Mouse (Mus musculus) limb, embryonic 14.5 days (tissue): ENCODE results near the gene Krt1. TPM values are rescaled to one million over a fixed set of nuclear protein-coding genes. Genes with fewer than 3 reads are reported as not detected.

Experiments
- ATAC-seq: fragments of 200-750 bp; cut with Nextera tagmentation; 2 replicates; pipeline ENCODE4 v1.8.0; 2017; ENCODE audit warnings: low read depth, moderate number of reproducible peaks, moderate TSS enrichment; ENCODE audit not compliant: low FRiP score
- DNase-seq: peaks from one replicate; pipeline ENCODE4 v3.0.0-alpha.2; 2015; ENCODE audit warnings: low spot score
- H3K27ac ChIP-seq: fragments of 300-500 bp; sonication (generic); replicated peaks from 2 replicates; pipeline ENCODE4 v1.5.1; 2014; ENCODE audit warnings: low read depth, mild to moderate bottlenecking, low read length, moderate library complexity, mixed read lengths
- H3K27me3 ChIP-seq: fragments of 300-500 bp; sonication (generic); 2 replicates; pipeline ENCODE4 v1.6.1; 2014; ENCODE audit warnings: low read length, mixed read lengths; ENCODE audit not compliant: control insufficient read depth, insufficient read depth
- H3K36me3 ChIP-seq: fragments of 300-500 bp; sonication (generic); 2 replicates; pipeline ENCODE4 v1.6.1; 2014; ENCODE audit warnings: mild to moderate bottlenecking, low read length, moderate library complexity, mixed read lengths; ENCODE audit not compliant: control insufficient read depth, insufficient read depth
- H3K4me1 ChIP-seq: fragments of 300-500 bp; sonication (generic); 2 replicates; pipeline ENCODE4 v1.6.1; 2014; ENCODE audit warnings: antibody characterized with exemption, low read length, mixed read lengths; ENCODE audit not compliant: control insufficient read depth, insufficient read depth
- H3K4me2 ChIP-seq: fragments of 300-500 bp; sonication (generic); replicated peaks from 2 replicates; pipeline ENCODE4 v1.6.1; 2014; ENCODE audit warnings: low read depth, mild to moderate bottlenecking, low read length, moderate library complexity; ENCODE audit not compliant: severe bottlenecking
- H3K4me3 ChIP-seq: fragments of 300-500 bp; sonication (generic); replicated peaks from 2 replicates; pipeline ENCODE4 v1.5.1; 2014; ENCODE audit warnings: low read length
- H3K9ac ChIP-seq: fragments of 300-500 bp; sonication (generic); 2 replicates; pipeline ENCODE4 v1.6.1; 2014; ENCODE audit warnings: mild to moderate bottlenecking, low read depth, low read length, moderate library complexity; ENCODE audit not compliant: severe bottlenecking
- H3K9me3 ChIP-seq: fragments of 300-500 bp; sonication (generic); 2 replicates; pipeline ENCODE4 v1.6.1; 2016; ENCODE audit warnings: low read length; ENCODE audit not compliant: control insufficient read depth
- POLR2A ChIP-seq: fragments of 200-500 bp; IDR thresholded peaks from 2 replicates; pipeline ENCODE4 v1.8.0; 2012; ENCODE audit warnings: inconsistent platforms, mild to moderate bottlenecking, moderate library complexity, borderline replicate concordance; ENCODE audit not compliant: insufficient read depth, insufficient read length; ENCODE audit errors: extremely low read depth
- WGBS: fragments of 180-500 bp; shearing (Covaris S2); extraction: QIAGEN DNeasy Blood & Tissue Kit; methylation state at CpG from one replicate; pipeline ENCODE4 v1.1.7; 2014; 5-methylcytosine and 5-hydroxymethylcytosine counted together
- polyA plus RNA-seq, 2 experiments: library from polyadenylated mRNA; depleted of rRNA in 1 of 2; stranded (reverse) in 1 of 2; unstranded in 1 of 2; fragments of >200 nt; fragmentation: Nextera tagmentation in 1 of 2; extraction: Ambion mirVana in 1 of 2; gene quantifications; 2 replicates each; pipeline versions ENCODE4 v1.2.1 to v1.2.3; 2012 to 2014

Gene Krt1
- polyA plus RNA-seq (2012; rRNA removed) (149 and 235 TPM in 2 replicates), polyA plus RNA-seq (2014; fragmentation: Nextera tagmentation; extraction: Ambion mirVana) (167 and 206 TPM in 2 replicates)

- H3K4me2 ChIP-seq: no peak within 1 kb of the TSS
- H3K27ac ChIP-seq: no peak within 1 kb of the TSS
- H3K4me1 ChIP-seq: no peaks in the 10 kb centered on the region
- DNase-seq: no peak
- TF ChIP-seq POLR2A: no peak
- ATAC-seq: no peak
- no peak within 1 kb of the TSS for H3K4me3 ChIP-seq
- no peaks in the 10 kb centered on the region for H3K36me3 ChIP-seq
- H3K9ac ChIP-seq: no peak within 1 kb of the TSS
- no peaks in the 10 kb centered on the region for H3K9me3 ChIP-seq
- 44% methylated on average over 6 of the region's 6 CpGs for WGBS
- peaks cover 10% of the 10 kb centered on the region for H3K27me3 ChIP-seq
Measured at GRCm38 (mm10) chr15:101850694-101851093, at the start of gene Krt1. Gene Krt1 (minus strand): TSS chr15:101850794.

DNA sequence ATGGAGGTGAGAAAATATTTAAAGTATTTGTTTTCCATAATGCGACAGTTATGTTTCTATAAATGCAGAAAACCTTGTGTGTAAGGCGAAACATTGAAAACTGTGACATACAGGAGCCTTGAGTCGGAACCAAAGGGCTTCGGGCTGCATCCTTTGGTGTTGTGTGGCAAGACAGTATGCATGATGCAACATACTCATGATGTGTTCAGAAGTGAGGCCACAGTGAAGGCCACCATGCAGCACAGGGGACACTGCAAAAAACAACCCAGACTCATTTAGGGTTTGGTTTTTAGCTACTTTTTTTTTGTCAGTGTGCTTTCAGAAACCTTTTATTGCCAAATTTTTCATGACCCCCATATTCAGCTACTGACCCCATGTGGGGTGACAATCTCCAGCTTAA lies 44.6 kb upstream of the Krt1 start:
- no peak overlapping the region for H3K27ac ChIP-seq
- no peak overlapping the region for H3K9ac ChIP-seq
- no peak for TF ChIP-seq POLR2A
- H3K9me3 ChIP-seq: no peaks in the 10 kb centered on the region
- no peak overlapping the region for H3K4me3 ChIP-seq
- DNase-seq (no peak), ATAC-seq (no peak)
- 89% methylated on average over 4 of the region's 4 CpGs for WGBS
- H3K36me3 ChIP-seq: no peaks in the 10 kb centered on the region
- no peaks in the 10 kb centered on the region for H3K27me3 ChIP-seq
- H3K4me2 ChIP-seq: no peak overlapping the region
- no peaks in the 10 kb centered on the region for H3K4me1 ChIP-seq

GRCm38 (mm10) chr15:101892820-101893219 lies 42.2 kb upstream of the Krt1 start, which contains the start of gene Krt76:
Gene Krt76 (minus strand): TSS chr15:101892920.
- Histone ChIP-seq H3K9me3 (no peaks in the 10 kb centered on the region), H3K4me1 (no peaks in the 10 kb centered on the region), H3K36me3 (no peaks in the 10 kb centered on the region), H3K27me3 (no peaks in the 10 kb centered on the region), H3K27ac (no peak within 1 kb of the TSS), H3K4me3 (no peak within 1 kb of the TSS), H3K4me2 (no peak within 1 kb of the TSS), H3K9ac (no peak within 1 kb of the TSS)
- no peak for DNase-seq
- WGBS: 53% methylated on average over 4 of the region's 4 CpGs
- no peak for TF ChIP-seq POLR2A
- no peak for ATAC-seq

- H3K4me3 ChIP-seq: no peak overlapping the region
- no peaks in the 10 kb centered on the region for H3K4me1 ChIP-seq
- H3K36me3 ChIP-seq: no peaks in the 10 kb centered on the region
- no peaks in the 10 kb centered on the region for H3K9me3 ChIP-seq
- H3K27ac ChIP-seq: no peak overlapping the region
- no peak overlapping the region for H3K9ac ChIP-seq
- ATAC-seq: no peak
- H3K4me2 ChIP-seq: no peak overlapping the region
- no peak for TF ChIP-seq POLR2A
- WGBS: 30% methylated on average over 10 of the region's 11 CpGs
- H3K27me3 ChIP-seq: no peaks in the 10 kb centered on the region
- DNase-seq: peak; percentile 60
Measured at GRCm38 (mm10) chr15:101879776-101880175, 29.2 kb upstream of the Krt1 start.

- H3K27ac ChIP-seq: no peak overlapping the region
- ATAC-seq (no peak), DNase-seq (no peak)
- no peak overlapping the region for H3K4me3 ChIP-seq
- no peaks in the 10 kb centered on the region for H3K36me3 ChIP-seq
- H3K4me2 ChIP-seq: no peak overlapping the region
- H3K27me3 ChIP-seq: no peaks in the 10 kb centered on the region
- H3K9me3 ChIP-seq: no peaks in the 10 kb centered on the region
- no peaks in the 10 kb centered on the region for H3K4me1 ChIP-seq
- no peak overlapping the region for H3K9ac ChIP-seq
- WGBS: 59% methylated on average over 2 of the region's 2 CpGs
- no peak for TF ChIP-seq POLR2A
Measured at GRCm38 (mm10) chr15:101878041-101878440, 27.4 kb upstream of the Krt1 start.

DNA sequence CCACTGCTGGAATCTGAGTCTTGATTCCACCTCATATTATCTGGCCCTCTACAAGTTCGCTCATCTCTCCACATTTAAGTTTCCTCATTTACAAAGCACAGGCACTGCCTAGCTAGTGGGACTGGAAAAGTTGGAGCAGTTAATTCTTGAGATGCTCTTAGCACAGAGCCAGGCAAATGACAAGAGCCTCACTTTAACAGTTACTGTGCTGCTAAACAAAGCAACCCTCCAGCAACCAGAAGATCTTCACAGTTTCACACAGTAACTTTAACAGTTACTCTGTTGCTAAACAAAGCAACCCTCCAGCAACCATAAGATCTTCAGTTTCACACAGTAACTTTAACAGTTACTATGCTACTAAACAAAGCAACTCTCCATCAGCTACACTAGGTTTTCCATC lies 23.8 kb upstream of the Krt1 start:
- Histone ChIP-seq H3K27me3 (no peaks in the 10 kb centered on the region), H3K4me2 (no peak overlapping the region), H3K9ac (no peak overlapping the region), H3K27ac (no peak overlapping the region), H3K4me3 (no peak overlapping the region), H3K9me3 (no peaks in the 10 kb centered on the region), H3K36me3 (no peaks in the 10 kb centered on the region), H3K4me1 (no peaks in the 10 kb centered on the region)
- DNase-seq (no peak), ATAC-seq (no peak)
- 77% methylated on average over 1 of the region's 1 CpGs for WGBS
- no peak for TF ChIP-seq POLR2A
